Mouse (Mus musculus): Measurements from ENCODE around the gene Cops7b.
"Not testable (repeated sequence)": the region's sequence is repeated elsewhere in the genome, so short reads cannot be mapped to it uniquely, and the experiment has no call there.

Gene Cops7b

GRCm38 (mm10) chr1:86582451-86583096 is at the start of gene Cops7b, which contains the start of gene Pde6d:
TSS of gene Cops7b (plus strand) at chr1:86582904.
TSS of gene Pde6d (minus strand) at chr1:86582629.
- DNase-seq (ENCODE audit: low spot score) = peak; percentile 97

- DNase-seq (ENCODE audit: low spot score) = peak; percentile 64
These were observed 49.1 kb upstream of the Cops7b start for GRCm38 (mm10) chr1:86533411-86534130.

- no peak for DNase-seq (ENCODE audit: low spot score)
These were observed 44.3 kb upstream of the Cops7b start for GRCm38 (mm10) chr1:86538383-86538782.

GRCm38 (mm10) chr1:86539583-86539982 is 43.1 kb upstream of the Cops7b start:
- DNase-seq (ENCODE audit: low spot score) = not testable (repeated sequence)

- no peak for DNase-seq (ENCODE audit: low spot score)
These were observed 40.1 kb upstream of the Cops7b start for GRCm38 (mm10) chr1:86542584-86542983.

GRCm38 (mm10) chr1:86546797-86547196 is 35.9 kb upstream of the Cops7b start:
- no peak for DNase-seq (ENCODE audit: low spot score)

GRCm38 (mm10) chr1:86551299-86551698 is 31.4 kb upstream of the Cops7b start:
- no peak for DNase-seq (ENCODE audit: low spot score)

- DNase-seq (ENCODE audit: low spot score) = no peak
These were observed 30.8 kb upstream of the Cops7b start for GRCm38 (mm10) chr1:86551877-86552276.

GRCm38 (mm10) chr1:86555665-86556064 is 27.0 kb upstream of the Cops7b start:
- DNase-seq (ENCODE audit: low spot score) = no peak

- DNase-seq (ENCODE audit: low spot score) = no peak
These were observed 24.8 kb upstream of the Cops7b start for GRCm38 (mm10) chr1:86557872-86558271.

- DNase-seq (ENCODE audit: low spot score) = no peak
These were observed 23.5 kb upstream of the Cops7b start for GRCm38 (mm10) chr1:86559232-86559631.

- no peak for DNase-seq (ENCODE audit: low spot score)
These were observed 20.0 kb upstream of the Cops7b start for GRCm38 (mm10) chr1:86562663-86563062.

GRCm38 (mm10) chr1:86568409-86568808 is 14.3 kb upstream of the Cops7b start:
- no peak for DNase-seq (ENCODE audit: low spot score)

GRCm38 (mm10) chr1:86569292-86569860 is 13.3 kb upstream of the Cops7b start:
- no peak for DNase-seq (ENCODE audit: low spot score)

GRCm38 (mm10) chr1:86571381-86571780 is 11.3 kb upstream of the Cops7b start:
- DNase-seq (ENCODE audit: low spot score) = no peak

GRCm38 (mm10) chr1:86571941-86572340 is 10.8 kb upstream of the Cops7b start:
- no peak for DNase-seq (ENCODE audit: low spot score)

GRCm38 (mm10) chr1:86580426-86580825 is 2.3 kb upstream of the Cops7b start:
- no peak for DNase-seq (ENCODE audit: low spot score)

- DNase-seq (ENCODE audit: low spot score) = no peak
These were observed 833 bp upstream of the Cops7b start for GRCm38 (mm10) chr1:86581692-86582450.

- DNase-seq (ENCODE audit: low spot score) = no peak
These were observed 1.0 kb downstream of the Cops7b start for GRCm38 (mm10) chr1:86583709-86584108.

GRCm38 (mm10) chr1:86586992-86587391 is 4.3 kb downstream of the Cops7b start:
- DNase-seq (ENCODE audit: low spot score) = peak; percentile 71

GRCm38 (mm10) chr1:86594539-86594938 is 11.8 kb downstream of the Cops7b start:
- no peak for DNase-seq (ENCODE audit: low spot score)

GRCm38 (mm10) chr1:86595315-86595714 is 12.6 kb downstream of the Cops7b start:
- DNase-seq (ENCODE audit: low spot score) = peak; percentile 80
